In the genomic region with DNA sequence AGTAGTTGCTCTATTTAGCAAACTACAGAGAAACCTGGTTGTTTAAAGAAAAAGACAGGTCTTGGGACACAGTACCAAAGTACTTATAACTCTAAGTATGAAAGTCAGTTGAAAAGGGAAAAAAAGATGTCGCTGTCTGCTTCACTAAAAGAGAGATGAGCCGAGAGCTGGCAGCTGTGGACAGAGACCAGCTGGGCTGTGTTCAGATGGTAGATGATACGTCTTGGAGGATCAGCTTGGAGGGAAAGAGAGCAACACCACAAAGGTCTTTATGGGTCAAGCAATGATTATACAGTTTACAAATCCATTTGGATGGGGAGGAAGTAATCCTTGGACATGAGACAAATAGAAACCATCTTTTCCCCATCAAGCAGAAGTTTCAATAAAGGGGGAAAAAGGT, we compare ENCODE assay signal across 24 mouse cellular contexts. TPM values are rescaled to one million over a fixed set of nuclear protein-coding genes. Genes with fewer than 3 reads are reported as not detected.
DNase-seq lines count a peak whose midpoint lies in the region; ATAC-seq lines count a peak whose summit lies in the region.
"Had no signal": no experiment of that assay in that cellular context is flagged by ENCODE, and none has a peak within 500 bp of the region (broad histone marks: within the 10 kb centered on the region; RNA-seq: fewer than 3 reads in every experiment).

No protein-coding gene starts in this region.

- no peaks in the 10 kb centered on the region for H3K36me3 ChIP-seq in heart, embryonic 10.5 days
- H3K36me3 ChIP-seq in lung, embryonic 15.5 days: no peaks in the 10 kb centered on the region
- H3K36me3 ChIP-seq in midbrain, embryonic 14.5 days (ENCODE audit: control insufficient read depth, insufficient read depth, low read length): no peaks in the 10 kb centered on the region
- H3K36me3 ChIP-seq: forebrain, embryonic 10.5 days; heart, embryonic 12.5 days; heart, embryonic 15.5 days; hindbrain, embryonic 10.5 days; hindbrain, embryonic 13.5 days had no signal

- H3K4me2 ChIP-seq in lung, embryonic 15.5 days: no peak overlapping the region
- no peak overlapping the region for H3K4me2 ChIP-seq in midbrain, embryonic 14.5 days (ENCODE audit: low read length)
- H3K4me2 ChIP-seq: forebrain, embryonic 13.5 days; heart, embryonic 12.5 days; heart, embryonic 15.5 days; hindbrain, embryonic 13.5 days had no signal

- no peaks in the 10 kb centered on the region for H3K27me3 ChIP-seq in heart, embryonic 10.5 days (ENCODE audit: insufficient read depth, poor library complexity, severe bottlenecking)
- no peaks in the 10 kb centered on the region for H3K27me3 ChIP-seq in lung, embryonic 15.5 days
- H3K27me3 ChIP-seq in midbrain, embryonic 14.5 days (ENCODE audit: control insufficient read depth, insufficient read depth, low read length): no peaks in the 10 kb centered on the region
- H3K27me3 ChIP-seq: forebrain, embryonic 13.5 days; heart, embryonic 12.5 days; heart, embryonic 15.5 days; hindbrain, embryonic 13.5 days had no signal

- no peak overlapping the region for H3K9ac ChIP-seq in lung, embryonic 15.5 days
- H3K9ac ChIP-seq in midbrain, embryonic 14.5 days (replicated peaks; ENCODE audit: low read length): no peak overlapping the region
- H3K9ac ChIP-seq: forebrain, embryonic 13.5 days; heart, embryonic 12.5 days; heart, embryonic 15.5 days; hindbrain, embryonic 13.5 days had no signal

- WGBS in heart, embryonic 10.5 days: 81% methylated on average over 3 of the region's 3 CpGs
- WGBS in lung, embryonic 15.5 days: 35% methylated on average over 3 of the region's 3 CpGs
- WGBS in midbrain, embryonic 14.5 days: 74% methylated on average over 3 of the region's 3 CpGs

- H3K27ac ChIP-seq in heart, embryonic 10.5 days: no peak overlapping the region
- no peak overlapping the region for H3K27ac ChIP-seq in lung, embryonic 15.5 days
- H3K27ac ChIP-seq in midbrain, embryonic 14.5 days (replicated peaks; ENCODE audit: low read depth, low read length): no peak overlapping the region
- H3K27ac ChIP-seq: forebrain, embryonic 10.5 days; forebrain, embryonic 13.5 days; heart, embryonic 15.5 days; hindbrain, embryonic 10.5 days; hindbrain, embryonic 13.5 days had no signal

- H3K9me3 ChIP-seq in heart, embryonic 10.5 days: no peaks in the 10 kb centered on the region
- H3K9me3 ChIP-seq in lung, embryonic 15.5 days: no peaks in the 10 kb centered on the region
- H3K9me3 ChIP-seq in midbrain, embryonic 14.5 days (ENCODE audit: control insufficient read depth, low read length): no peaks in the 10 kb centered on the region
- H3K9me3 ChIP-seq: forebrain, embryonic 10.5 days; forebrain, embryonic 13.5 days; heart, embryonic 12.5 days; heart, embryonic 15.5 days; hindbrain, embryonic 10.5 days; hindbrain, embryonic 13.5 days had no signal

- H3K4me3 ChIP-seq in heart, embryonic 10.5 days: no peak overlapping the region
- H3K4me3 ChIP-seq in lung, embryonic 15.5 days: no peak overlapping the region
- no peak overlapping the region for H3K4me3 ChIP-seq in midbrain, embryonic 14.5 days (replicated peaks; ENCODE audit: low read depth, low read length)
- H3K4me3 ChIP-seq: forebrain, embryonic 10.5 days; forebrain, embryonic 13.5 days; heart, embryonic 12.5 days; heart, embryonic 15.5 days; hindbrain, embryonic 10.5 days; hindbrain, embryonic 13.5 days had no signal

- peak; percentile 85 for ATAC-seq in lung, embryonic 15.5 days (ENCODE audit: borderline replicate concordance, extremely low read depth, low FRiP score, low TSS enrichment)
- ATAC-seq in midbrain, embryonic 14.5 days (ENCODE audit: low FRiP score, low TSS enrichment): no peak
- ATAC-seq: activated CD4-positive, CD25-positive, alpha-beta regulatory T cell, adult 4 months; forebrain, embryonic 13.5 days; forebrain, embryonic 16.5 days; hindbrain, embryonic 16.5 days had no signal

- peak; percentile 17 for DNase-seq in heart, adult 11 months
- no peak for DNase-seq in heart, embryonic 10.5 days (ENCODE audit: low spot score)
- DNase-seq in lung, postnatal 14 days: no peak
- peak; percentile 39 for DNase-seq in lung, postnatal 25 days (ENCODE audit: low spot score)
- no peak for DNase-seq in midbrain, embryonic 14.5 days
- DNase-seq: adrenal gland, adult 8-10 months; adrenal gland, postnatal 25 days; cerebellum, adult 18-20 months; cerebellum, adult 9-10 months; cerebellum, postnatal 14 days; gastrocnemius, postnatal 10 days; gastrocnemius, postnatal 36 days; heart, postnatal 10 days; heart, postnatal 36 days had no signal

- no peaks in the 10 kb centered on the region for H3K4me1 ChIP-seq in heart, embryonic 10.5 days
- peaks cover 3% of the 10 kb centered on the region; the same call in 1 of the 2 replicates for H3K4me1 ChIP-seq in lung, embryonic 15.5 days
- no peaks in the 10 kb centered on the region for H3K4me1 ChIP-seq in midbrain, embryonic 14.5 days (ENCODE audit: control insufficient read depth, insufficient read depth, low read length)
- H3K4me1 ChIP-seq: forebrain, embryonic 10.5 days; forebrain, embryonic 13.5 days; hindbrain, embryonic 10.5 days; hindbrain, embryonic 13.5 days had no signal

RNA-seq across cellular contexts. Expression of gene Rubcnl, which starts 12.5 kb away (rescaled TPM):
- polyA plus RNA-seq in heart, embryonic 10.5 days (2016; fragmentation: Nextera tagmentation; extraction: Ambion mirVana): 0.40 and 0.81 TPM in 2 replicates
- 0.37 and 0.42 TPM in 2 replicates for polyA plus RNA-seq in lung, embryonic 15.5 days (2015; fragmentation: Nextera tagmentation; extraction: Ambion mirVana)
- polyA plus RNA-seq in midbrain, embryonic 14.5 days (2014; fragmentation: Nextera tagmentation; extraction: Ambion mirVana): 0.08 and 0.13 TPM in 2 replicates

RNA-seq across cellular contexts. Expression of gene Lrch1, which starts 55.7 kb away (rescaled TPM):
- 10.1 and 14.4 TPM in 2 replicates for polyA plus RNA-seq in heart, embryonic 10.5 days (2016; fragmentation: Nextera tagmentation; extraction: Ambion mirVana)
- 17.5 and 19.9 TPM in 2 replicates for polyA plus RNA-seq in lung, embryonic 15.5 days (2015; fragmentation: Nextera tagmentation; extraction: Ambion mirVana)
- polyA plus RNA-seq in midbrain, embryonic 14.5 days (2014; fragmentation: Nextera tagmentation; extraction: Ambion mirVana): 14.3 and 19.4 TPM in 2 replicates

Comparison
In these comparisons a context has a peak if more than half of its experiments do, and no peak if none do; other contexts are left out.
1. DNase-seq: peak in heart, adult 11 months (single experiment) and lung, postnatal 25 days (single experiment); none in heart, embryonic 10.5 days (single experiment), lung, postnatal 14 days (single experiment) and midbrain, embryonic 14.5 days (single experiment).